Mouse (Mus musculus) embryo, embryonic 11 days (tissue): Measurements from ENCODE around the gene Majin.

ENCODE experiments used
- DNase-seq: peaks from one replicate; pipeline ENCODE4 v3.0.0-alpha.2; 2015

The Majin gene

GRCm38 (mm10) chr19:6230411-6230810 lies 46.2 kb downstream of the Majin start:
- no peak for DNase-seq

DNA sequence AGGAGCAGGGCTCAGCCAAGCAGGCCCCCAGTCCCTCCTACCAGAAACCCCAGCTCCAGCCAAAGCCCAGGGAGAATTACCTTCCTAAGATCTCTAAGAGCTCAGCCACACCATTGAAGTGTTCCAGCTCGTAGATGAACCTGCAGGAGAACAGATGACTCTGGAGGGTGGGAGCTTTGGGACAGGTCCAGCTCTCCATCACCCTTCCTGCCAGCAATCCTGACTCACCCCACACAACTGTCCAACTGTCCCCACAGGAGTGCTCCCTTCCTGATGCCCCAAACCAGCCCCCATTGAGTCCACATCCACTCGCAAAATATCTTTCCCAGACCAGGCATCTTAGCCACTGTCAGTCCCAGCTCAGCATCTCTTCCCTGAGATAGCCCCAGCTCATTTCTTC lies 46.8 kb downstream of the Majin start:
- DNase-seq = no peak

- DNase-seq = no peak
Observed at GRCm38 (mm10) chr19:6233647-6234046, 49.5 kb downstream of the Majin start.

GRCm38 (mm10) chr19:6234337-6235083 lies 50.3 kb downstream of the Majin start:
- no peak for DNase-seq

DNA sequence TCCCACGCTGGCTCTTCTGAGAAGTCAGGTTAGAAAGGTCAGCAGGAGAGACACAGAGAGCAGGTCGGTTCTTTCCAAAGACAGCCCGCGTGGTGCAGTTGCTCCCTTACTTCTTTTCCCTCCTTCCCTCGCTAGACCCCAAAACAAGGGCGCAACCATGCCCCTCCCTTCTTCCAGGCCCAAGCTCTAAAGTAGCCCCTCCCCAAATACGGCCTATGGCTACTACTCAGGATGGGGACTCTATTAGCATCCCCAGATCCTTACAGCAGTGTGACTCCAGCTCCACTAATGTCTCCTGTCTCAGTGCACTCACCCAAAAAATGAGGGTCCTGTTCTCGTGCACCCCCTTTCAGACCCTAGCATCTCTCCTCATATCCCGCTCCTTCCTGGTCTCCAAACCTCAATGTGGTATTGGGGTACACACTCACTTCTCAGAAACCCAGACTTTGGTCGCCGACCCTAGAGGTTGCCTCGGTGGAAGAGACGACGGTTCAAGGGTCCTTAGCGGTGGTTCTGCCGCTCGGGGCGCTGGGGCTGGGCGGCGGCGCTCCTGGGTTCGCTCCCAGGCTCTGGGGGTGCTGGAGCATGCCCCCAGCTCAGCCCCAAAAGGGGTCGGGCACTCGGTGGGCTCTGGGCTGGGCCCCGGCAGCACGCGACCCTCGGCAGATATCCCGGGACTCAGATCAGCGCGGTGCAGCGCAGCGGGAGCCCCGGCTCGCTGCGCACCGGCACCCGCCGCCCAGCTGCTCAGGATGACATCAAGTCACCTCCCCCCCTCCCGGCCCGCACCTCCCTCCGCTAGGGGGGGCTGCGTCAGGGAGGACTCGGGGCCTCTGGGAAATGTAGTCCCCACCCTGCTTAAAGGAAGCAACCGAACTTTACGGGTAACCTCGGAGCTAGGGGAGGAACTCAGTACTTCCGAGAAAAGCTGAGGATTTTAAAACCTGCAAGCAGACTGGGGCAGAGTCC lies 51.2 kb downstream of the Majin start, which contains the start of gene Ppp2r5b:
Gene Ppp2r5b, minus strand, starts transcription at position 789 of the 969 bp plus-strand sequence.
- DNase-seq = peak; percentile 95

GRCm38 (mm10) chr19:6236053-6236441 lies 51.9 kb downstream of the Majin start:
- peak; percentile 95 for DNase-seq

DNA sequence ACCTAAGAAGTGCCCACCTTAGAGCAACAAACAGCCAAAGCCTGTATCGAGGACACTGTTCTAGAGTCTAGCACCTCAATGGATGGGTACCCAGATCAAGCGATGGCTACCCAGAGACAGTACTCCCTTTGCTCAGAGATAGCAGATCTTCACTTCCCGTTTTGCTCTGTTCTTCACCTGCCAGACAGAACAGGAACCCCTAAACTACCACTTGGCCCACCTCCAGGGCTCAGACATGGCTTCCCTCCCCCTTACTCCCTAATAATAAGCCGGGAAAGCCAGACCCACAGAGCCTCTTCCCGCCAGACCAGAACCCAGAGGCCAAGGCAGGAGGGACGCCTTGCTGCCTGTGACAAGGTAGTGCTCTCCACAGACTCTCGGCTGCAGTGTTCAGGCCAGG lies 52.7 kb downstream of the Majin start:
- no peak for DNase-seq

GRCm38 (mm10) chr19:6238740-6239139 lies 54.6 kb downstream of the Majin start:
- no peak for DNase-seq

DNA sequence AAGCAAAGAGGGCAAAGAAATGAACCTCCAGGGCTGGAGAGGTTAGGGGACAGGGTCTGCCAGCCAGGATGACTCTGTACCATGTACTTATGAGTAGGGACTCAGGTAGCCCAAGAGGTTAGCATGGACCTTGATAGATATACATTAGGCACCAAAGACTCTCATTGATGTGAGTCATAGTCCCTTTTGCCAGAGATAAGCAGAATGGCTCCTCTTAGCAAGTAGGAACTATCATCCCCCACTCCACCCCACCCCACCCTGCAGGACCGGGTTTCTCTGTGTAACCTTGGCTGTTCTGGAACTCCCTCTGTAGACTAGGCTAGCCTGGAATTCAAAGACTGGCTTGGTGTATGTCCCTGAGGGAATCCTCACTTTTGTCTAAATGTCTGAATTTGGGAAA lies 55.9 kb downstream of the Majin start:
- no peak for DNase-seq

DNA sequence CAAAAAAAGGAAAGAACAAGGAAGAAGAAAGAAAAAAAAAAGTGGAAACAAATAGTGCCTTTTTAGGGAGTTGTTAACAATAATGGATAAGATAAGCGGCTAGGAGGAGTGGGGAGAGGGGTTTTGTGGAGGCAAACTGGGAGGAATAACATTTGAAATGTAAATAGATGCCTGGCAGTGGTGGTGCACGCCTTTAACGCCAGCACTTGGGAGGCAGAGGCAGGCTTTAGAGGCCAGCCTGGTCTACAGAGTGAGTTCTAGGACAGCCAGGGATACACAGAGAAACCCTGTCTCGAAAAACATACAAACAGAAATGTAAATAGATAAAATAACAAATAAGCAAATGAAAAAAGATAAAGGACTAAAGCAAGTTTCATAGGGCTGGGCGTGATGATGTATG lies 56.5 kb downstream of the Majin start:
- DNase-seq = no peak

- DNase-seq = peak; percentile 100
Observed at GRCm38 (mm10) chr19:6241274-6242107, 57.3 kb downstream of the Majin start, which contains the start of gene Atg2a. Atg2a (plus strand) TSS chr19:6241668.

GRCm38 (mm10) chr19:6242281-6242680 lies 58.1 kb downstream of the Majin start:
- DNase-seq = peak; percentile 23

DNA sequence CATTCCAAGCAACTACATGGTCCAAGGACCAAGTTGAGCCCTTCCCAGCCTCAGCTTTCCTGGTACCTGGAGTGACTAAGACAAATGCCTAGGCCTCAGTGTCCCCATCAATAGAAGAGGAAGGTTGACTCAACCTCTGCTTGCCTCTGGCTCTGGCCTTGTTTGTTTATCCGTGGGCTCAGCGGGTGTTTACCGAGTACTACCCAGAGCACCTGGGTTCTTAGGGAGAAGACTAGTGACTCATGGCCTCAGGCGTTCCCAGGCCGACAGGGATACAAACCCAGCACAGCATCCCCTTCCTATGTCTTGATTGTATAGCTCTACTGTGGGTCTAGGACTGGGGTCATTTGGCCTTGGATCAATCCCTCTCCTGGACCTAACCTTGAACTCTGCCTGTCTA lies 59.0 kb downstream of the Majin start:
- no peak for DNase-seq

GRCm38 (mm10) chr19:6245806-6246205 lies 61.6 kb downstream of the Majin start:
- DNase-seq = no peak

GRCm38 (mm10) chr19:6247526-6248300 lies 63.5 kb downstream of the Majin start:
- no peak for DNase-seq

DNA sequence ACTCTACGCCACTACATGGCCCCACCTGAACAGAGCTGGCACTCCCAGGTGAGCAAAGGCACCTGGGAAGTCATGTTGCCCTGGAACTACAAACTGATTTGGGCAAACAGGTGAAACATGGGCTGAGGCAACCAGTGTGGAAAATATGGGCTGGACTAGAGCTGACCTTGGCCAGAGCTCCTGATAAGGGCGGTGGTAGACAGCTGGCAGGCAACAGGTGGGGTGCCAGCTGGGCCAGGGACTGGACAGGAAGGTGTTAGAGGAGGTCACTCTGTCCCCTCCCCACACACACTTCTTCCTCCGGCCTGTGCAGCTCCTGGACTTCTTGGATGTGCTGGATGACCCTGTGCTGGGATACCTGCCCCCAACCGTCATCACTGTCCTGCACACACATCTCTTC lies 68.8 kb downstream of the Majin start:
- no peak for DNase-seq

- DNase-seq = peak; percentile 56
Observed at GRCm38 (mm10) chr19:6260428-6260827, 76.2 kb downstream of the Majin start.

GRCm38 (mm10) chr19:6260946-6261345 lies 76.8 kb downstream of the Majin start:
- DNase-seq = no peak

DNA sequence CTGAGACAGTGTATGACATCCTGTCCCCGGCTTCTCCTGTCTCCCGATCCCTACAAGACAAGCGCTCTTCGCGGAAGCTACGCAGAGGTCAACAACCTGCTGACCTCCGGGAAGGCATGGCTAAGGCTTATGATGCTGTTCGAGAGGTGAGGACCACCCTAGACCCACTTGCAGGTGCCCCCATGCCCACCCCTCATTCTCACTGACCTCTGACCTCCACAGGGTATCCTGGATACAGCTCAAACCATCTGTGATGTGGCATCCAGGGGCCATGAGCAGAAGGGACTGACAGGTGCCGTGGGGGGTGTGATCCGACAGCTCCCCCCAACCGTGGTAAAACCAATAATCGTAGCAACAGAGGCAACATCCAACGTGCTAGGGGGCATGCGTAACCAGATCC lies 77.2 kb downstream of the Majin start:
- no peak for DNase-seq

GRCm38 (mm10) chr19:6262222-6262621 lies 78.0 kb downstream of the Majin start:
- peak; percentile 58 for DNase-seq

DNA sequence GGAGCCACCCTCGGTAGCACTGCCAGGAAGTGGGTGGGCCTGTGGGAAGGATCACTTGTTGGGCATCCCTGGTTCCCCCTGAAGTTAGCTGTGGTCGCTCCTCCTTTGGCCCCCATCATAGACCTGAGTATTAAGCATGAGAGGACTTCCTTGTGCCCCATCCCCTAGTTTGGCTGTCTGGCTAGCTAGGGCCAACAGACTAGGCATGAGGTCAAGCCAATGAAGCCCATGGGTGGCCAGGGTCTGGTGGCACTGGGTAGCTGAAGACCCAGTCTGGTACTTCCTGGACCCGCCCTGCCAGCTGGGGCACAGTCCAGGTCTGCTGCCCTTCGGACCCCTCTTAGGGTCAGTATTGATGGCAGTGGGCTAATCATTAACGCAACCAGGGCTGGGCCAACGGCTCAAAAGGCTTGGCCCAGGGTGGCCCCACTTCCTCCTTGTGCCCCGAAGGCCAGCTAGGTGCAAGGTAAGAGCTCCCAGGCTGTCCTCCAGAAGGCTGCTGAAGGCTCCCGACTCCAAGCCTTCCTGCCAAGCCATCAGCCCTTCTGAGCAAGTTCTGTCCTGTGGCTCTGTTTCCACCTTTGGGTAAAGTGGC lies 78.7 kb downstream of the Majin start:
- DNase-seq = no peak

DNA sequence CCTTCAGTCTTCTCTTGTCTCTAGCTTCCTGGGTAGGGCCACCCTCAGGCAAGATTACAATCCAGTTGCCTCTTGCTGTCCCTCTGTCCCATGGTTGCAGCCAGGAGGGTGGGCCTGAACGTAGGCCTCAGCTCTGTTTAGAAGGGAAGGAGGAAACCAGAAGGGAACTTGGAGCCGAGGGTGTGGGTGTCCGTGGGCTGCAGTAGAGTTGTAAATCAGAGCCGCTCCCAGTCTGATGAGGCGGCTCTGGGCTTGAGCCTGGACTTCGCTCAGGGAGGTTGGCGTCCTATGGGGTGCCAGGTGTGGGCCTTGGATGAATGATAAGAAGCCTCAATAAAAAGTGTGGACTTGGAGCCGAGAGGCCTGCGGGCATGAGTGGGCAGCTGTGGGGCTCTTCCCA lies 80.0 kb downstream of the Majin start:
- no peak for DNase-seq
